Mouse (Mus musculus) brain, embryonic 14.5 days (tissue): ENCODE data around the gene Dlg4. TPM values are rescaled to one million over a fixed set of nuclear protein-coding genes. Genes with fewer than 3 reads are reported as not detected.

Experiments used
- DNase-seq: peaks from one replicate; pipeline ENCODE4 v3.0.0-alpha.2; 2011; ENCODE audit warnings: low read depth
- CTCF ChIP-seq: fragments of 200-500 bp; IDR thresholded peaks from 2 replicates; pipeline ENCODE4 v1.5.1; 2012; ENCODE audit warnings: inconsistent platforms, mild to moderate bottlenecking, moderate library complexity, borderline replicate concordance; ENCODE audit not compliant: insufficient read depth, insufficient read length; ENCODE audit errors: extremely low read depth
- POLR2A ChIP-seq: fragments of 200-500 bp; IDR thresholded peaks from 2 replicates; pipeline ENCODE4 v1.6.1; 2012; ENCODE audit warnings: mild to moderate bottlenecking, inconsistent platforms, borderline replicate concordance; ENCODE audit not compliant: poor library complexity, insufficient read depth, insufficient read length, severe bottlenecking; ENCODE audit errors: extremely low read depth
- polyA plus RNA-seq: library from polyadenylated mRNA; depleted of rRNA; stranded (reverse); fragments of >200 nt; gene quantifications from 2 replicates; pipeline ENCODE4 v1.2.3, GENCODE M21; 2012

The Dlg4 gene
- polyA plus RNA-seq, 1 experiment: 306 TPM

DNA sequence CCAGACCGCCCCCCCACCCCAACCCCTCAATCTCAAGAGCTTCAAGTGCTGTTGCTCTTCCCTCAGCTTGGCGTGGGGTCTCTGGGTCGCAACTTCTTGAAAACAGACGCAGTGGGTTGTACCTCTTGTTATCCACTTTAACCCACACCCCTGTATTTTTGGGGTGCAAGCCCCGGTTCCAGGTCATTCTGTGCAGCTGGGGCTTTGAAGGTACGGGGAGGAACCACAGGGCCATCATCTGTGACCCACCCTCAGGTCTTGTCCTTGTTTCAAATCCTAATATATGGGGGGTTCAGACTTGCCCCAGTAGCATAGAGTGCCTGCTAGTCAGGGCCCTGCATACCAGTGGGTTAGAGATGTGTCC is 7.4 kb downstream of the Dlg4 start:
- TF ChIP-seq POLR2A: no peak
- DNase-seq: no peak

DNA sequence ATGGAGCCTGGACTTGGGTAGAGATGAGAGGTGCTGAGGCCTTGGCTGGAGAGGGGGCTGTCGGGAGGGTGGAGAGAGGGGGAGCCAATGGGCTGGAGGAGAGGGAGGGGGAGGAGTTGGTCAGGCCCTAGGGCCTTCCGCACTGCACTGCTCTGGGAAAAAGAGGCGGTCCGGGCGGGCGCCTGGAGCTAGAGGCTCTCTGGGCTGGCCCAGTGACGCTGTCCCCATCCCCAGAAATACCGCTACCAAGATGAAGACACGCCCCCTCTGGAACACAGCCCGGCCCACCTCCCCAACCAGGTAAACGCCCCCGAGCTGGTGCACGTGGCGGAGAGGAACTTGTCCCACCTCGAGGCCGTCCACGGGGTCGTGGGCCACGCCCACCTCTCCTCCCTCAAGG is 9.9 kb downstream of the Dlg4 start:
- TF ChIP-seq POLR2A (no peak), CTCF (no peak)
- DNase-seq: peak; percentile 73

DNA sequence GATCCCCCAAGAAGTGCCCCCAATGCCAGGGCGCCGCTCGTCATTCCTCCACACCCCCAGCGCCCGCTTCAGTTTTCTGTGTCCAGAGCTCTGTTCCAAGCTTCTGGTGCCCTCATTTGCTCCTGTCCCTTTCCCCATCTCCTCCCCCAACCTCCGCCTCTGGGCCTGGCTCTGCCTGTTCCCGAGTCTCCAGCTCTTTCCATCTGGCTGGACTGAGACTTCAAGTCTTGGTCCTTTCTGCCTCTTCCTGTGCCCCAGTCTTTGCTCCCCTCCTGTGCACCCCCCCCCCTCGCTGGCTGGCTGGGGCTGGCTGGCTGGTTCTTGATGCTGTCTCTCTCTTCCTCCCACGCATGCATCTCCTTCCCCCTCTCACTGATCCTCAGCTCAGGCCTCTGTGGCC is 10.7 kb downstream of the Dlg4 start:
- TF ChIP-seq POLR2A (no peak), CTCF (no peak)
- DNase-seq: no peak

DNA sequence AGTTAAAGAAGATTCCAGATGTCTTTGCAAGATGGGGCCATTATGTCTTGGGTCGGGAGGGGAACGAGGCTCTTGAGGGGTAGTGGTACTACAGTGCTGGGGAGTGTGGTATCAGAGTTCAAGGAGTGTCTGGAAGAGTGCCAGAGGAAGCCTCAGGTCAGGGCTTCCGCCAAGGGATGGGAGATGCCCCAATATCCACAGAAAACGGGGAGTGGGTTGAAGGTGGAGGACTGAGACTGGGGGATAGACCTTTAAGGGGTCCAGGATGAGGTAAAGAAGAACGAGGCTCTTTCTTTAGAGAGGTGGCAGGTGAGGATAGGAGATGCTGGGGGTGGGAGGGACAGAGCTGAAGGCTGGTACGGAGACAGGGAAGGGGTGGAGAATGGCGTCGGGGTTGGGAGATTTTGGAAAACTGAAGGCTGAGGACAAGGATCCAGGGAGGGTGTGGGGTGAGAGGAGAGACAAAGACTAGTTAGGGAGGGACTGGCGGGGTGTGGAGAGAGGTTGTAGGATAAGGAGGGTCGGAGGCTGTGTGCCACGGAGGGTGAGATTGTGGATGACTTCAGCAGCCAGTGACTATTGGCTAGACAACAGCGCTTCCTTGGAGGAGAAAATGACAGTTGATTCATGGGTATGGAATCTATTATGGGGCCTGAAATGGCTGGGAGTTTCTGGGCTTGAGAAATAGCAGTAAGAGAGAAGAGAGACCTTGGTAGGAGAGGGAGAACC is 11.8 kb downstream of the Dlg4 start:
- TF ChIP-seq POLR2A: no peak
- no peak for TF ChIP-seq CTCF
- no peak for DNase-seq

DNA sequence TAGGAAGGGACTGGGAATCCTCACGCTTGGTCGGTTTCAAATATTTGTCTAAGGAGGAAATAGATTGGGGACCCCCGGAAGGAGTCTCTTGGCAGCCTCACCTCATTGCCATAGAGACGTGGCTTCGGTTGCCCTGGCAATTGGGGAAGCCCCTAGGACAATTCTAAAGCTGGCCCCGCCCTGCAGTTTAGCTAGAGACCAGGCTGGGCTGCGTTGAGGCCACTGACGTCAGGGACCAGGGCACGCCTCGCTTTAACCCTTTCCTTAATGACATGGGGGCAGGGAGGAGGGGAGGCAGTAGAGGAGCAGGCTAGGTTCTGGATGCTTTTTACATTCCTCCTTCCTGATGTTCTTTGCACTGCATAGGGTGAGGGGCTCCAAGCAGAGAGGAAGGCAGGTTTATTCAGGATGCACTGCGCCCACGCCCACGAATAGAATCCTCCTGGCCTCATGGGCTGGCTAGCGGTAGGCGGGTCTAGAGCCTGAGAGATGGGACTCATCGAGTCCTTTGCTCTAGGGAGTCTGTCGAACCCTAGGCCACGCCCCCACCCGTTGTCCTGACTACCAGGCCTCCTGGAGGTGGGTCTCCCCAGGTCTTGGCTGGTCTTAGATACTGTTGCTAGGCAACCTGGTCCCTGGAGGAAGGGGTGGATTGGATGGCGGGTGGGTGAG is 12.5 kb downstream of the Dlg4 start:
- TF ChIP-seq CTCF (no peak), POLR2A (no peak)
- peak; percentile 99 for DNase-seq

DNA sequence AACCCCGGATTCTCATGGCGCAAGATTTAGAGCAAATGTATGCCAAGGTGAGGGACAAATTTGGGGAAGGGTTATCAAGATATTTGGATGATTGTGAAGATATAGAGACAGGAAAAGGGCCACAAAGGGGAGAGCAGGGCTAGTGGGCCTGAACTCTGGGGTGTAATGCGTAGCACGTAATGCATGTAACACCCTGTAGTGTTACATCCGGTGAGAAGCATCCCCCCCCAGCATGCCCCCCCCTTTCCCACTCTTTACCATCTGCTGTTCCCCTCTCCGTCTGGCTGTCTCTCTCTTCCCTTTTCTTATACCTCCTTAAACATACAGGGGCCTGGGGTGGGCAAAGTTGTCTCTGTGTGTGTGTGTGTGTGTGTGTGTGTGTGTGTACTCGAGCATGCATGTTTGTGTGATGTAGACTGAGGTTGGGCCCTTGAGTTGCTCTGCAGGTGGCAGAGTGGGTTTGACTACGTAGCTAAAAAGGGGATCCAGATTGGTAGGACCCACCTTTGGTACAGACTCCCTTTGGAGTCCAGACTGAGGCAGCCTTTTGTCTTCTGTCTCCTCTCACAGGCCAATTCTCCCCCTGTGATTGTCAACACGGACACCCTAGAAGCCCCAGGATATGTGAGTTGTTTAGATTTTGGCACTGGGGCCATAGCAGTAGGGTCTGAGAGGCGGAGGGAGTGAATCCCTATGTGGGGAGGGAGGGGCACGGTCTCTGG is 13.2 kb downstream of the Dlg4 start:
- no peak for DNase-seq
- TF ChIP-seq CTCF (no peak), POLR2A (no peak)

DNA sequence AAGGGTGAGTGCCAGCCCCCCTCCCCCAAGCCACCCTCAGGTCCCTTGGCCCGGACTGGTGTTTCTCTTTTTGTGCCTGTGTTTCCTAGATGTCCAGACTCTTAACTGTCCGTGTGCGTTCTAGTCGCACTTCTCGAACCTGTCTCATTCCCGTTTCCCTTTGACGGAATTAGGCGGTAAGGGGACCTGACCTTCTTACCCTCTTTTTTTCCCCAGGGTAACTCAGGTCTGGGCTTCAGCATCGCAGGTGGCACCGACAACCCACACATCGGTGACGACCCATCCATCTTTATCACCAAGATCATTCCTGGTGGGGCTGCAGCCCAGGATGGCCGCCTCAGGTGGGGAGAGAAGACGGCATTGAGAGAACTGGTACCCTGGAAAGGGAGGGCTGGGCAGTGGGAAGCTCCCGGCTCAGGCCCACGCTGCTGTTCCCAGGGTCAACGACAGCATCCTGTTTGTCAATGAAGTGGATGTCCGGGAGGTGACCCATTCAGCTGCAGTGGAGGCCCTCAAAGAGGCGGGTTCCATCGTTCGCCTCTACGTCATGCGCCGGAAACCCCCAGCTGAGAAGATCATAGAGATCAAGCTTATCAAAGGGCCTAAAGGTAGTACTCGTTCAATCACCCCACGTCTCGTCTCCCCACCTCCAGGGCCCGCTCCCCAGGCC is 14.0 kb downstream of the Dlg4 start:
- TF ChIP-seq POLR2A: no peak
- TF ChIP-seq CTCF: no peak
- DNase-seq: no peak

DNA sequence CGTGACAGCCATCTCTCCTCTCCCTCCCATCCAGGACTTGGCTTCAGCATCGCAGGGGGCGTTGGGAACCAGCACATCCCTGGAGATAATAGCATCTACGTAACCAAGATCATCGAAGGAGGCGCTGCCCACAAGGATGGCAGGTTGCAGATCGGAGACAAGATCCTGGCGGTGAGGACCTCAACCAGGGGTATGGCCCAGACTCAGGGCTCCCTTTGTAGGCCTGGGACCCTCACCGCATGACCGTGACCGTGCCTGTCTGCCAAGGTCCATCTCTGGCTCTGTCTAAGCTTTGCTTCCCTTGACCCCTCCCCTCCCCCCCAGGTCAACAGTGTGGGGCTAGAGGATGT is 14.6 kb downstream of the Dlg4 start:
- no peak for DNase-seq
- TF ChIP-seq CTCF: no peak
- TF ChIP-seq POLR2A: no peak

DNA sequence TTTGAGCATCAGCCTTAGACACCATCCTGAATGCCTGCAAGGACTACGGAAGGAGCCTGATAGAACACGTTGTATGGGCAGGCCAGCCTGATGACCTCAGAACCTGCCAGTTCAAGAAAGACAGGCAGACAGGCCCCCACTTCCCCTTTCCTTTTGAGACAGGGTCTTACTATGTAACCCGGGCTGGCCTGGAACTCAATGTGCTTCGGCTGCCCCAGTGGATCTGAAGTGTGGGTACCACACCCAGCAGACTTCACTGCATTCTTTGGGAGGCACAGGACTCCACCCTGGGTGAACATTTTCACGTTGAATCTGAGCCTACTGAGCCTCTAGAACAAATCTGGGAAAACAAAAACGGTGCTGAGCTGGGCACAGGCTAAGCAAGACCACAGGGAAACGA is 21.4 kb downstream of the Dlg4 start:
- no peak for DNase-seq

DNA sequence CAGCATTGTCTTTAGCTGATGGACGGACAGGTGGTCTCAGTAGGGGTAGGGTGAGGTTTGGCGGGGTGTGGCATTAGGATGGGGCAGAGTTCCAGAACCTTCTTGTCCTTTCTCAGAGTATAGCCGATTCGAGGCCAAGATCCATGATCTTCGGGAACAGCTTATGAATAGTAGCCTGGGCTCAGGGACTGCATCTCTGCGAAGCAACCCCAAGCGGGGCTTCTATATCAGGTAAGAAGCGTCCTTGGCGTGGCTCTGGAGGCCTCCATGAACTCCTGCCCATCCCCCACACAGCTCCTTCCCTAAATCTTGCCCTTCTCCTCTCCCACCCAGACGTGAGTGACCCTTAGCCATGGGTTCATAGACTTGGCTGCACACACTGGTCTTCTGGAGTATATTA is 22.9 kb downstream of the Dlg4 start:
- TF ChIP-seq POLR2A (no peak), CTCF (no peak)
- no peak for DNase-seq

More for the DNA sequence above, 21.4 kb downstream of the Dlg4 start:
- TF ChIP-seq CTCF: no peak
- no peak for TF ChIP-seq POLR2A

DNA sequence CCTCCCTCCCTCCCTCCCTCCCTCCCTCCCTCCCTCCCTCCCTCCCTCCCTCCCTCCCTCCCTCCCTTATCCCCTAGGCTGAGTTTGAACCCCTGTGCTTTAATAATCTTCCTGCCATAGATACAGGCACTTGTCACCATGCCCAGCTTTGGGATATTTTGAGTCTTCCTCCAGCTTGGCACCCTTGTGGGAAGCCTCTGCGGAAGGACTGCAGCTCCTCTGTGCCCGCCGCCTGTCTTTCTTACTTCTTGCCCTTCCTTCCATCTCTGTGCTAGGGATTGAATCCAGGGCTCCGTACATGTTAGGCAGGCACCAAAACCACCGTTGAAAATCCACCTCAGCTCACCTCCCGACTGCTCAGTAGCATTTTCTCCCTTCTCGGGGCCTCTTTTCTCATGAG is 23.4 kb downstream of the Dlg4 start:
- DNase-seq: no peak
- no peak for TF ChIP-seq CTCF
- TF ChIP-seq POLR2A: no peak

DNA sequence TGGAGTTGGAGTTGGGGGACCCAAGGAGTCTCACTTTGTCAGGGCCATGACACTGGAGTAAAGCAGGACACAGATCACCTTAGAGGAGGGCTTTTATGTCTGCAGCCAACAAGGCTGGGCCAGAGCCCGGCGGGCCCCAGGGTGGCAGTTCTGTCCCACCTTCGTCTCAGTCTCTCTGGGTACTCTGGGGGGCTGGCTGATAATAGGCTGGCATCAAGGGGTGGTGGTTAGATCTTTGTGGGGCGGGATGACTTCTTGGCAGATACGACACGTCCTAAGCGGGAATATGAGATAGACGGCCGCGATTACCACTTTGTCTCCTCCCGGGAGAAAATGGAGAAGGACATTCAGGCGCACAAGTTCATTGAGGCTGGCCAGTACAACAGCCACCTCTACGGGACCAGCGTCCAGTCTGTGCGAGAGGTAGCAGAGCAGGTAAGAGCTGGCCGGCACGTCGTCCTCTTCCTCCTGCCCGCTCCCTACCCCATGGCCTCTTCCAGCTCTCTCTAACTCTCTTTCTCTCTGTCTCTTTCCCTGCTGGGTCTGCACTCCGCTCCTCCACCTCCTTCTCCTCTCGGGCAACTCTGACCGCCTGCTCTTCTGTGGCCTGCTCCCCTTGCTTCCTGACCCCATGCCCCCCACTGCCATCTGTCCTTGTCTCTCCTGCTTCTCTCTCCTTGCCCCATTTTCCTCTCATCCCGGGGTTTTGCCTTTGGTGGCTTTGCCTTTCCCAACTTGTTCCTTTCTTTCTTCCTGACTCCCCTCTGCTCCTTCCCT is 25.8 kb downstream of the Dlg4 start:
- TF ChIP-seq POLR2A (no peak), CTCF (no peak)
- no peak for DNase-seq
